Mouse (Mus musculus) myocyte (in vitro differentiated cells): ENCODE measurements around the gene Entpd5. TPM values are rescaled to one million over a fixed set of nuclear protein-coding genes. Genes with fewer than 3 reads are reported as not detected.

ENCODE experiments used
- H3K27me3 ChIP-seq: one replicate; pipeline ENCODE4 v1.6.1; 2011; ENCODE audit not compliant: control insufficient read depth, insufficient read depth, insufficient read length
- H3K36me3 ChIP-seq: one replicate; pipeline ENCODE4 v1.6.1; 2011; ENCODE audit not compliant: control insufficient read depth, insufficient read depth
- H3K4me2 ChIP-seq: one replicate; pipeline ENCODE4 v1.6.1; 2011; ENCODE audit warnings: low read depth, control low read depth
- H3K4me3 ChIP-seq: one replicate; pipeline ENCODE4 v1.5.1; 2011; ENCODE audit warnings: mild to moderate bottlenecking, control low read depth, moderate library complexity
- H3K79me2 ChIP-seq: one replicate; pipeline ENCODE4 v1.6.1; 2011; ENCODE audit not compliant: control insufficient read depth, insufficient read depth
- H3ac ChIP-seq: one replicate; pipeline ENCODE4 v1.6.1; 2011; ENCODE audit not compliant: control insufficient read depth, insufficient read length
- CEBPB ChIP-seq: IDR thresholded peaks from 2 replicates; pipeline ENCODE4 v1.6.1; 2011; ENCODE audit warnings: mild to moderate bottlenecking, moderate library complexity; ENCODE audit not compliant: poor library complexity, insufficient read depth, severe bottlenecking
- E2F4 ChIP-seq: IDR thresholded peaks from one replicate; pipeline ENCODE4 v1.6.1; 2011; ENCODE audit warnings: mild to moderate bottlenecking, control low read depth, moderate library complexity; ENCODE audit not compliant: insufficient read depth
- MAX ChIP-seq: IDR thresholded peaks from one replicate; pipeline ENCODE4 v1.6.1; 2011; ENCODE audit warnings: low read depth, mild to moderate bottlenecking, control low read depth
- MYOD1 ChIP-seq, 3 experiments: IDR thresholded peaks; one replicate each; pipeline ENCODE4 v1.6.1; 2011; ENCODE audit warnings: control low read depth in 2 of 3, low read depth in 2 of 3, mild to moderate bottlenecking in 2 of 3, moderate library complexity in 1 of 3; ENCODE audit not compliant: insufficient read length in 2 of 3, control insufficient read depth in 1 of 3
- MYOG ChIP-seq, 3 experiments: IDR thresholded peaks; one replicate each; pipeline ENCODE4 v1.6.1; 2011; ENCODE audit warnings: control low read depth in 2 of 3, low read depth in 2 of 3, mild to moderate bottlenecking in 2 of 3; ENCODE audit not compliant: insufficient read length in 2 of 3, control insufficient read depth in 1 of 3, insufficient read depth in 1 of 3
- POLR2A ChIP-seq: IDR thresholded peaks from one replicate; pipeline ENCODE4 v1.6.1; 2011; ENCODE audit warnings: low read depth, mild to moderate bottlenecking, control low read depth, moderate library complexity; ENCODE audit not compliant: insufficient read length
- POLR2AphosphoS2 ChIP-seq: IDR thresholded peaks from one replicate; pipeline ENCODE4 v1.6.1; 2011; ENCODE audit warnings: low read depth, control low read depth; ENCODE audit not compliant: insufficient read length
- REST ChIP-seq: IDR thresholded peaks from one replicate; pipeline ENCODE4 v1.6.1; 2011; ENCODE audit warnings: mild to moderate bottlenecking, control low read depth, moderate library complexity; ENCODE audit not compliant: insufficient read depth, insufficient read length
- SRF ChIP-seq: IDR thresholded peaks from one replicate; pipeline ENCODE4 v1.6.1; 2011; ENCODE audit warnings: low read depth; ENCODE audit not compliant: control insufficient read depth, insufficient read length
- TCF12 ChIP-seq: IDR thresholded peaks from one replicate; pipeline ENCODE4 v1.6.1; 2011; ENCODE audit warnings: mild to moderate bottlenecking, control low read depth; ENCODE audit not compliant: poor library complexity, insufficient read depth, severe bottlenecking
- TCF3 ChIP-seq: IDR thresholded peaks from one replicate; pipeline ENCODE4 v1.6.1; 2011; ENCODE audit warnings: low read depth, control low read depth; ENCODE audit not compliant: insufficient read length
- USF1 ChIP-seq: IDR thresholded peaks from one replicate; pipeline ENCODE4 v1.6.1; 2011; ENCODE audit warnings: low read depth, mild to moderate bottlenecking, control low read depth, moderate library complexity
- polyA plus RNA-seq: library from polyadenylated mRNA; unstranded; fragments of >200 nt; fragmentation: generic; extraction: Trizol; gene quantifications from one replicate; pipeline ENCODE4 v1.2.1, GENCODE M21; 2012; ENCODE audit warnings: missing spikeins

Gene Entpd5
- polyA plus RNA-seq, 1 experiment: 6.3 TPM

DNA sequence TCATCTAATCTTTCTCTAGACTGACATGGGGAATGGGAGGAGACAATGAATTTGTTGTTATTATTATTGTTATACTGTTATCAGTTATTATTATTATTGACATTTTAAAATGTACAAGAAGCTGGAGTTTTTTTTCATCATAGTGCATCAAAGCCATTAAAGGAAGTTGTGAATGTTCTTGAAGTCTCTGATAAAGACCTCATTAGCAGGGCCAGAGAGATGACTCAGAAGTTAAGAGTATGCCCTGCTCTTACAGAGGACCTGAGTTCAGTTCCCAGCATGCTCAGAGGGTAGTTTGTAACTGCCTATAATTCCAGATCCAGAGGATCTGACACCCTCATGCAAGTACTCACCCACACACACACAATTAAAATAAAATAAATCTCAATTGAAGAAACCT is 11.1 kb downstream of the Entpd5 start:
- Histone ChIP-seq H3K4me3 (no peak overlapping the region), H3ac (no peak overlapping the region), H3K79me2 (no peaks in the 10 kb centered on the region), H3K4me2 (no peak overlapping the region), H3K36me3 (no peaks in the 10 kb centered on the region), H3K27me3 (no peaks in the 10 kb centered on the region)
- TF ChIP-seq E2F4: no peak
- no peak for TF ChIP-seq SRF
- no peak for TF ChIP-seq TCF12
- TF ChIP-seq POLR2A: no peak
- no peak for TF ChIP-seq TCF3
- TF ChIP-seq MYOD1 (IDR thresholded peaks at IDR 0.05; ENCODE audit: control insufficient read depth in 1 of 3, insufficient read length in 2 of 3, low read depth in 2 of 3): no peak

DNA sequence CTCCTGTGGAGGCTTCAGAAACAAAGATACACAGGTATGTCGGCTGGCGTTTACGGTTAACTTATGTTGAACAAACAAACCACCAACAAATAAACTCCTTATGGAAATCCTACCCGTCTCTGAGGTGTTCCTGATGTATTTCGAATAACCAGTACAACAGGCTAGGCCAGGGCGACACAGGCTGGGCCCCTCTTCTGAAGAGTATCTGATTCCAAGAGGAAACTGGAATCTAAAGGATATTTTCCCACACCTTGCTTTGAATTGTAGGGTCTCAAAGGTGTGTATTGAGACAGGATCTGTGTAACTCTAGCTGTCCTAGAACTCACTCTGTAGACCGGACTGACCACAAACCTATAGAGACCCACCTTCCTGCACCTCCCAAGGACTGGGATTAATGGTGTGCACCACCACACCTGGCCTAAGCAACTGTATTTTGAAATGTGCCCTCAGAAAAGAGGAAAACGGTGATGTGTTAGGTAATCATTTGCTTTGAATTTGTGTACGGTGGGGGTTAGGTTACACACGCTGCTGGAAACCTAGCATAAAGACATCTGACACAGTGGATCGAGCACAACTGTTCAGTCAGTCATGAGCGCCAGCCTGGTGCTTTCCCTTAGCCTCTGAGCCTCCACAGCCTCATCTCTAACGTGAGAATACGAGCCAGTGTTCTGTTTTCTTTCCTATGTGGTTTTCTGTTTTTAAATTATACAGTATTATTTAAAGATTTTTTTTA is 11.7 kb downstream of the Entpd5 start:
- H3K27me3 ChIP-seq: no peaks in the 10 kb centered on the region
- H3K36me3 ChIP-seq: no peaks in the 10 kb centered on the region
- TF ChIP-seq POLR2A (no peak), TCF3 (no peak), TCF12 (no peak), SRF (no peak), POLR2AphosphoS2 (no peak), USF1 (no peak)
- H3K4me2 ChIP-seq: no peak overlapping the region
- H3K79me2 ChIP-seq: no peaks in the 10 kb centered on the region
- H3ac ChIP-seq: no peak overlapping the region
- H3K4me3 ChIP-seq: no peak overlapping the region

DNA sequence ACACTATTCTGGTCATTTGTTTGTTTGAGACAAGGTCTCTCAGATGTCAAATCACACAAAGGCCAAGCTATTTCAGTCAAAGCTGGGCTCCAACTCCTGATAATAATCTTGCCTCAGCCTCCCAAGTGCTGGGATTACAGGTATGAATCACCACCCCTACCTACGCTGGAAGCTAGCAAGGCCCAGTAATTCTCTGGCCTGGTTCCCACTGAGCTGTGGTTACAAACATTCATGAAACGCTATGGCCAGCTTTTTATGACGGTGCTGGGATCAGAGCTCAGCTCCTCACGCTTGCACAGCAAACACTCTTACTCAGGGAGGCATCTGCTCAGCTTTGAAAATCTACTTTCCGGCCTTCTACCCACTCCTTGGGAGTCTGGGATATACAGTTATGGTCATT is 15.0 kb downstream of the Entpd5 start:
- no peaks in the 10 kb centered on the region for H3K79me2 ChIP-seq

DNA sequence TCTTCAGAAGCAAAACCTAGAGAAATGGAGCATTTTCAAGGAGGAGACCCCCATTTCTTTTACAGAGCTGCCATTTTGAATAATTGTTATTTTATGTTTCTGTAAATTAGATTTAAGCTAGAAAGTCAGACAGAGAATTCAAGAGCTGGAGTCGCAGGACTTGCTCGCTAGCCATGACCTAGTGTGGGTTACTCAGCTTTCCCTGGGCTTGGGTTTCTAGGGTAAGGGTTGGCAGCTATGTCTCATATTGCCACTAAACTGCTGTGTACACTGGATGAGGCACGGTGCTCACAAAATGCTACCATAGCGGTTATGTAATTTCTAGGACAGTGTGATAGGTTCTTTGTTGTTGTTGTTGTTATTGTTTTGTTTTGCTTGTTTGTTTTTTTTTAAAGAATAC is 16.1 kb downstream of the Entpd5 start:
- TF ChIP-seq TCF3 (no peak), E2F4 (no peak), TCF12 (no peak), MYOD1 (IDR thresholded peaks at IDR 0.05; ENCODE audit: control insufficient read depth in 1 of 3, insufficient read length in 2 of 3, low read depth in 2 of 3) (no peak), CEBPB (no peak), POLR2A (no peak), MYOG (IDR thresholded peaks at IDR 0.05; ENCODE audit: control insufficient read depth in 1 of 3, insufficient read depth in 1 of 3, insufficient read length in 2 of 3, low read depth in 2 of 3) (no peak), USF1 (no peak), MAX (no peak), POLR2AphosphoS2 (no peak), REST (no peak), SRF (no peak)
- H3K27me3 ChIP-seq: no peaks in the 10 kb centered on the region
- H3K4me2 ChIP-seq: no peak overlapping the region
- no peak overlapping the region for H3ac ChIP-seq
- H3K36me3 ChIP-seq: no peaks in the 10 kb centered on the region
- H3K4me3 ChIP-seq: no peak overlapping the region
- no peaks in the 10 kb centered on the region for H3K79me2 ChIP-seq

More for the DNA sequence above, 15.0 kb downstream of the Entpd5 start:
- Histone ChIP-seq H3K4me3 (no peak overlapping the region), H3K27me3 (no peaks in the 10 kb centered on the region), H3ac (no peak overlapping the region), H3K4me2 (no peak overlapping the region), H3K36me3 (no peaks in the 10 kb centered on the region)
- TF ChIP-seq TCF3: no peak
- no peak for TF ChIP-seq E2F4
- no peak for TF ChIP-seq SRF
- TF ChIP-seq USF1: no peak
- TF ChIP-seq MYOD1 (IDR thresholded peaks at IDR 0.05; ENCODE audit: control insufficient read depth in 1 of 3, insufficient read length in 2 of 3, low read depth in 2 of 3): no peak
- TF ChIP-seq TCF12: no peak
- no peak for TF ChIP-seq POLR2A
- TF ChIP-seq REST: no peak
- TF ChIP-seq CEBPB: no peak
- TF ChIP-seq POLR2AphosphoS2: no peak

DNA sequence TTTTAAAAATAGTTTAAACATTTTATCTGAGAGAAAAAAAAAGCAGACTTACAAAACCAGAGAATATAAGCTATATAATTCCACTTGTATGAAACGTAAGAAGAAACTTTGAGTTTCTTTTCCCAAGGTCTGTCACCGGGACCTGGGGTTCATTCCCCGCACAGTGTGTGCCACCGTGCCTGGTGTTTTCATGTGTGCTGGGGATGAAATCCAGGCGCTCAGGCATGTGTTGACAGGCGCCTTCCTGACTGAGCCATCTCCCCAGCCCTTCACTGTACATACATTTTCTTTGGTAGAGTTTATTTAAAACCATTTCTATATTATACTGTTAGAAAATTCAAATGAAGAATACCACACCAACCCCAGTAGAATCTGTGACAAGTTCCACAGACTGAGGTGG is 18.5 kb downstream of the Entpd5 start:
- Histone ChIP-seq H3K4me2 (no peak overlapping the region), H3K27me3 (no peaks in the 10 kb centered on the region), H3K79me2 (no peaks in the 10 kb centered on the region), H3ac (no peak overlapping the region), H3K4me3 (no peak overlapping the region), H3K36me3 (no peaks in the 10 kb centered on the region)
- no peak for TF ChIP-seq MAX
- TF ChIP-seq TCF12: no peak
- no peak for TF ChIP-seq E2F4
- TF ChIP-seq MYOG (IDR thresholded peaks at IDR 0.05; ENCODE audit: control insufficient read depth in 1 of 3, insufficient read depth in 1 of 3, insufficient read length in 2 of 3, low read depth in 2 of 3): no peak
